Mouse (Mus musculus) liver, postnatal 0 days (tissue): ENCODE measurements around the gene N4bp2l1.

Experiments used
- CTCF ChIP-seq: sonication (generic); IDR thresholded peaks from 2 replicates; pipeline ENCODE4 v1.5.1; 2016; ENCODE audit warnings: antibody characterized with exemption, low read depth
- EP300 ChIP-seq: IDR thresholded peaks from 2 replicates; pipeline ENCODE4 v1.6.1; 2016; ENCODE audit warnings: antibody characterized with exemption, low read depth, mild to moderate bottlenecking

DNA sequence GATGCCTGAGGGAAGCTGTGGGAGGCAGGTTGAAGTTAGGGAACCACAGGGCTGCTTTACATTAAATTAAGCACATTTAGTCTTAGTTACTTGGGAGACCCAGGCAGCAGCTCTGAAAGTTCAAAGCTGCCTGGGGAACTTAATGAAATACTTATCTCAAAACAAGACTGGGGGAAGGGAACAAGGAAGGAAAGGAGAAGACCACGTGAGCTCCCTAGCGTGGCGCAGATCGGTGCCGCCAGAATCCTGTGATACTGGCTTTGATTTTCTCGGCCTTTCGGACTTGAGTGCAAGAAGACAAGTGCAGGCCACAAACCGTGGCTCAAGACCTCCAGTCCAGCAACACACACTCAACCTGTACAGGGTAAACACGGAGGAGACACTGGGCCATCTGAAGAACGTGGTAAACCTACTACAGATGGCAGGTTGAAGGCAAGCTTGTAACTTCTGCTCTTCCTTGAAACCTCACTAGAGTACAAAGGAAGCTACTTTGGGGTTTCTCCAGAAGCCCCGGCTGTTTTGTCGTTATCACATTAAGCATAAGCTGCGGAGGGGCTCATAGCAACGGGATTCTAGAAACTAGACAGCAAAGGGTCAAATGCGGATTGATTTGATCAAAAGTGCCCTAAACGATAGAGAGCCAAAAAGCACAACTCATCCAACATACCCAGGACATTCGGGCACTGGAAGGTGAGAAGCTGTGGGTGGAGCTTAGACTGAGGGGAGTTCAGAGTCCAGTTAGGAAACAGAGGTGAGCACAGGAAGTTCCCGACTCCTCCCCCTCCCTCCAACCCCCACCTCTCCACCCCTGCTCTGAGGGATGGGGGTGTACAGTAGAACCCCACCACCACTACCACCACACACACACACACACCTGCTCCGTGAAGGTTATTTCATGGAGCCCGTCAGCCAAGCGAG lies 1.5 kb upstream of the N4bp2l1 start:
- TF ChIP-seq CTCF: no peak
- TF ChIP-seq EP300: no peak
